Mouse (Mus musculus) yolk sac, embryonic 10.5 days (tissue): ENCODE measurements at regions not wholly inside any gene's neighbourhood (a gene's known extent, or its start where the extent isn't known, plus 50 kb on each side); places are given as distances from the start of the nearest gene placed in this dataset.

Source experiments
- DNase-seq: peaks from one replicate; pipeline ENCODE4 v3.0.0-alpha.2; 2017; ENCODE audit warnings: low spot score

DNA sequence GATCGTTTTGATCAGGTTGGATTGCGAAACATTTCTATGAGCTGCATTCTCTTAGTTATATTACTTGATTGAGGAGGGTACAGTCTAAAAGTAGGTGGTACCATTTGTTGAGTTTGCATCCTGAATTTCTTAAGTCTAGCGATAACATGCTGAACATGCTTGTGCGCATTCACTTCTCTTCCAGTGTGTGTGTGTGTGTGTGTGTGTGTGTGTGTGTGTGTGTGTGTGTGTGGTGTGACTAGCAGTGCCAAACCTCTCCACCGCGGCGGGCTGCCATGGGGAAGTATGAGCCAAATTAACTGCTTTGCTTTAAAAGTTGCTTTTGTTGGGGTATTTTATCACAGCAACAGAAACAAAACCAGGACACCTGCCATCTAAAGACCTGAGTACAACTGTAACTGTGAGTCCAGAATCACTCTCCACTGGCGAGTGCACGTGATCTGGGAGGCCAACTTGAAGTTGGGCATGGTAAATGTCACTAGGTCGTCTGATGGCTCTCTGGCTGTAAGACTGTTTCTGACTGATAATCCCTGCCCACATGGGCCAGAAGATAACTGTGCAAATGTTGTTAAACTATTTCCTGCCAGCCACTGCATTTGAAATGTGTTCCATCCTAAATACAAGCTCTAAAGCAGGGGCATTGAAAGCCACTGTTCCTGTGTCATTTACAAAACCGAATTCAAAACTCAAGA, 273.3 kb upstream of the Ppargc1a start:
- DNase-seq: no peak

DNA sequence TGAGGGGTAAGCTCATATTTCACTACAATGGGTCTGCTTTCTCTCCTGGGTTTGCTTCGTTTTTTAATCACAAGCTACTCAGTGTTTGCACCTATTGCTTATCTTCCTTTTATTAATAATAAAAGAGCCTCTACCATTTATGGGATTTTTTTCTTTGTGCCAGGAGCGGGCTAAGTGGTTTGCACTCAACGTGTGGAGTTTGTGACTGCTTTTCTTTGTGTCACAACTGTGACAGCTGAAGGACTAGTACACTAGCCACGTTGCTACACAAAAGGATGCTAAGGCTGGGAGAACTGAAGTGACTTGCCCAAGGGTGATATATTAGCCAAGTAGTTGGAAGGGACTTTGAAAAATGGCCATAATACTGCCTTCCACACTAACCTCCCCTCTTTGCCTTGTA, 271.8 kb upstream of the Ppargc1a start:
- DNase-seq: no peak

DNA sequence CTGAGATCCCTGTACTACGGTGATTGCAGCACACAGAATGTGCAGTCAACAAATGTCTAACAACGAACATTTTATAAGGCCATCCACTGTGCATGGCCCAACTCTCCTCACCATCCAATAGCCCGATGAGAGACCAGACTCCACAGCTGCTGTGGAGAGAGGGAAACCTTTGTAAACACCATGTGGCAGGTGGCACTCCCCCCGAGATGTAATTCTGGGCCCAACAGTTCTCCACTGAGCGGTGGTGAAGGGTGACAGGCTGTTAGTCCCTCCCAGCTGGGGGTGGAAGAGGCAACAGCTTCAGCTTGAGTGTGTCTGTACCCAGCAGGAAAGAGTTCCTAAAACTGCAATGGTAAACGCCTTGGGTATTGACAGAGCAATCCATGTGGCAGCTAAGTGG, 263.0 kb upstream of the Ppargc1a start:
- no peak for DNase-seq

DNA sequence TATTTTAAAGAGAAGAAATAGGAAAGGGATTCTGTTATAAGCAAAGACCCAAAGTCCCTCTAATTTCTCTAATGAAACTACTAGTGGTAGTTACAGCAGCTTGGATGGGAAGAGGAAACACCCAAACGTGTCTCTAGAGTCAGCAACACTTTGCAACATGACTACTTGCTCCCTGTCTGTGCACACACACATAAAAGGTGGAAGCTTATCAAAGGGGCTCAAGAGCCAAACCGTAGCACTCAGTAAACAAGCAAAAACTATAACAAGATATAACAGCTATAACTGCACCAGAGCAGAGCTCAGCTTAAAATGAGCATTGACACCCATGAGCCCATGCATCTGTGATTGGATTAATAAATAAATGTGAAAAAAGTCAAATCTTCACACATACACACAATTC, 262.5 kb upstream of the Ppargc1a start:
- DNase-seq: no peak

DNA sequence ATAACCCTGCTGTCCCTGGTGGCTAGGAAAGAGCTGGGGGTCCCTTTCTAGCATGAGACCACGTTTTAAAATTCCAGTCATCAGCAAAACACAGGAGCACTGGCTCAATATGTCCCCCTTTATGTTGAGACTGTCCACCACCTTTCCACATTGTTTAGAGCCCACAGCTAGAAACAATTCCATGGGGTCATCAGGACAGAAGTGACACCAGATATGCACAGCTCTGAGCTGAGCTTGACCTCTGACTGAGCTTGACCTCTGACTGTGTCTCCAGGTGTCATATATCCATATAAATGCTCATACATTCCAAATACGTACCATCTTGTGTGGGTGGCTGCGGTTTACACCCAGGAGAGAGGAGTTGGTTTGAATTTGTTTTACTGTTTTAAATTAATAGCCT, 262.1 kb upstream of the Ppargc1a start:
- DNase-seq: no peak

DNA sequence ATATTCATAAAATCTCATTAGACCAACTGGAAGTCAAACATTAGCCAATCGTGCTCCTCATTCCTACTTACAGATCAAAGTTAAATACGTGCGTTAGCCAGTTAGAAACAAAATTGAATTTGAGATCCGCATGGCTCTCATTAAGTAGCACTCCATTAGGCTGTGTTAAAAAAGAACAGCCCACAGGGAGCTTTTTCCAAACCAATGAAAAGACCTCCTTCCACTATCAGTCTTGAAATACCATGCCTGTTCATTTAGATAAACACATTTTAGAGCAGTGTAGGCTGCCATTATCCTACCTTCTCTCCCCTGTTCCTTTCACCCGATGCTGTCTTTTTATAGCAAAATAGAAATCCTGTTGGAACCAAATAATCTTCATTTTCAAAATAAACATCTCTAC, 261.5 kb upstream of the Ppargc1a start:
- no peak for DNase-seq

DNA sequence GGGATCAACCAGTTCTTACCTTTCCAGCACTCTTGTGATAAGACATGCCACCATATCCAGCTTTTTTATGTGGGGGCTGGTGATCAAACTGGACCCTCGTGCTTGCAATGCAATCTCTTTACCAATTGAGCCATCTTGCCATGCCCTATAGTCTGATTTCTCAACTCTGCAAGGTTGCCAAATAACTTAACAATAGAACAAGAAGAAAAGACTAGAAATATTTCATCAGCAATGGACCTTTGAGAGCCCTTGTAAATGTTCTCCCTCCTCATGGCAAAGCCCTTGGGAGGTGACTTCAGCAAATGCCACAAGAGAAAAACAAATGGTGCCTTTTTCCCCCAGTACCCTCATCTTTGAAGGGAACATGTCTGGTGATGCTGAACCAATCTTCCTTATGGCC, 258.7 kb upstream of the Ppargc1a start:
- no peak for DNase-seq

DNA sequence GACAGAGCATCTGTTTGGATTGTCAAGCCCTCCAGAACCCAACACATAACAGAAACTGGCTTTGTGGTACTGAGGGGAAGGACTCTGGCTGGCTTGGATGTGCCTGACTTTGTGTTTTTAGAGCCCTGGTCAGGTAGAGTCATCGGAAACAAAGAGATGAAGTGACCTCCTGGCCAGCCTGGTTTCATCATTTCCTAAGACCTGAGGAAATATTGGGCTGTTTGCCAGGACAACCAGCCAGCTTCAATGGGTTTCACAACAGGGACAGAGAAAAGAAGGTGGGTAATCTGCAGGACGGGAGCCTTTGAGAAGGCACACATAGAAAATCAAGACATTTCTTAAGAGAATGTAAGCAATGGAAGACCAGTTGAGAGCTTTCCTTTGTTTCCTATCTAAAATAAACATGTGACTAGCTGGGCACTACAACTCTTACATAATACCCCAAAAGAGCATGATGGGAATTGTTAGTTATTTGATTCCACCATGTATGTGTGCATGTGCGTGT, 258.1 kb upstream of the Ppargc1a start:
- no peak for DNase-seq

DNA sequence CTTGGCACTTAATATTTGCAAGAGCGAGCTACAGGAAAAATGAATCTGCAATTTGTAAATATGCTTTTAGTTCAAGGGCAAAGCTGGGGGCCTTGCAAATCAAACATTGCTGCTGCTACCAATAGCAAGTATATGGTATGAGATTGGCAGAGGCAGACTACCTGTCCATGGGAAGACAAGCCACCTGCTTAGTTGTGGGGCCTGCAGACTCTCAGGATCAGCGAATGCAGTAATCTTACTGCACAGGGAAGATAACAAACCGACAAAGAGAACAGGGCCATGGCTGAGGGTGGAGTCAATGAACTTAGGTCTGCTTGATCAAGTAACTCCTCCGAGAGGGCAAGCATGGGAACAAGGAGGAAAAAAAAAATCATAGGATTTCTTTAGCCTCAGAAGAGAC, 257.2 kb upstream of the Ppargc1a start:
- no peak for DNase-seq

DNA sequence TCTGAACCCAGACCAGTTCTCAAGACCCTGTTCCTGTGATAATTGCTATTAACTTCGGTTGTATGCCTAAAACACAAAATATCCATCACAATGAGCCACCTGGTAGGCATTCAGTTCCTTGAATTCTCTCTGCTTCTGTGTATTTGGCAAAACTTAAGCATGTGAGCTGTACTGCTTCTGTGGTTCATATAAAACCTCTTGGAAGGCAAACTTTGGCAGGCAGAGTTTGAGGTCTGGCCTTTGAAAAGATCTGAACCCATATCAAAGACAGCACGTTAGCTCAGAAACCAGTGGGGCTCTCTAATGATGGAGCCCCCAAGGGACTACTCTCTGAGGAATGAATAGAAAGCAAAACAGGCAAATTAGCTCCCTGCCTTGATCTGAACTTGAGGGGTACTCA, 256.1 kb upstream of the Ppargc1a start:
- no peak for DNase-seq

DNA sequence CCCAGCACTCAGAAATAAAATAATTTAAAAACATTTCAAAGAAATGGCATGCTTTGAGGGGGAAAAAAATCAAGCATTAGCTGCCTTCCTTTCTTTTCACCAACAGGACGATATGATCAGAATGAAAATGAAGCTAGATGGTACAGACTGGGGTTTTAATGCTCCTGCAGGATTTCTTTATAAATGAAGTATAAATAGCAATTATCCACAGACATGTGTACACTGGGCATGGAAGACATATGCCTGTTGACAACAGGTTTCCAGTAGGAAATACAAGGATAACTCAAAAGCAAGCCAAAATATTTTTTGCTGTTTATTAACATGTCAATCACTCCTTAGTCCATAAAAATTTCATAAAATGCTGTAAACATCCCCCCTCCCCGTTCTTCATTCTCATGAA, 248.7 kb upstream of the Ppargc1a start:
- no peak for DNase-seq

DNA sequence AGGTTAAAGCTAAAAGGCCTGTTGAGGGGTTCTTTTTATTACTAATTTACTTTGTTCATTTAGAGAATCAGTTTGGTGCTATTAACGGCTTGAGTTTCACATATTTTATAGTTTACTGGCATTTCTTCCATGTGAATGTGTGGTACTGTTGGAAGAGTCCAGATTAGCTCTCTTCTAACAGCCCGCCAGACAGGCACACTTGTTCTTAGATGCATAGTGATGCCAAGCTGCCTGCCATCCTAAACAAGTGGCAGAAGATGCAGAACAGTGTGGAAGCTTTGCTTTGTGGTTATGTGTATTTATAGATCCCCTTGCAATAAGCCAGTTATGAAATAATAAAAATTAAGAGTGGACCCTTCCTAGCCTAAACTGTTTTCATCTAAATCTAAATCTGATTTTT, 244.2 kb upstream of the Ppargc1a start:
- DNase-seq: no peak

DNA sequence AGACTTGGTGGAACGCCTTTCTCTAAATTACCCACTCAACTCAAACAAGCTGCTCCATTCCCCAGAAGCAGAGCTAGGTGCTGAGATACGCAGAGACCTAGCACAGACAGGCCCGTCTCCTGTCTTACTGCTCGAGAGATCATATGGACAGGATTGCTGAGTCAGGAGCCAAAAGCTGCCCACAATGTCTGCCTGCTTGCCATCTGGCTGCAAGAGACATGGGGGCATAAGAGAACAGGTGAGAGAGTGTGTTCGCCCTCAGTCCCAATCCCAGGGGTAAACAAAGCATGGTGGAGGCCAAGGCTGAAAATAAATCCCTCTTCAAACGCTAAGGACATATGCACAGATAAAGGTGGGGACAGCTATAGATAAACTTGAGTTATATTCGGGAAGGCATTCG, 234.0 kb upstream of the Ppargc1a start:
- DNase-seq: no peak

DNA sequence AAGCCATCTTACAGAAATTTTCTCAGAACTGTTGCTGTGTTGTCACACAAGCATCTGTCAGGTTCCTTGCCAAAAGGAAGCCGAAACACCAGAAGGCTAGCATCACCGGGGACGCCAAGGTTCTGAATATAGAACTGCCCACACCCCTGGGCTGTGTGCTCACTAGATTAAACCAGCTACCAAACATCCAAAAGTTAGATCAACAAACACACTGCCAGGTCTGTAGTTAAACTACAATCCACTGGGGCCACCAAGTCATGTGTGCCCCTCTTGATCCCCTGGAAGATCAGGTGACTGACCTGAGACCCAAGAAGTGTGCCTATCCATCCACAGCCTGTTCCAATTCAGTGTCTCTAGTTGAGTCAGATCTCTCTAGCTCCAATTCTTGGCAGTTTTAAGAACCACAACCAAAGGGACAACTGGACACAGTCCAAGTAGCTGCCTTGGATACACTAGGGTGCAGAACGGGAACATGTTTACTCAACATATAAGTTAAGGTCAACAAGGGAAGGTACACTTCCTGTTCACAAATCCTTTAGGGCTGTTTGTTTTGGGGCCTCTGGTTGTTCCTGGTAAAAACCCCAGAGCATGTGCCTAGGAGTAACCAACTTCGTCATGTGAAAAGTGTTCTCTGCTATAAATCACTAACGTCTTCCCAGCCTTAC, 232.0 kb upstream of the Ppargc1a start:
- no peak for DNase-seq

DNA sequence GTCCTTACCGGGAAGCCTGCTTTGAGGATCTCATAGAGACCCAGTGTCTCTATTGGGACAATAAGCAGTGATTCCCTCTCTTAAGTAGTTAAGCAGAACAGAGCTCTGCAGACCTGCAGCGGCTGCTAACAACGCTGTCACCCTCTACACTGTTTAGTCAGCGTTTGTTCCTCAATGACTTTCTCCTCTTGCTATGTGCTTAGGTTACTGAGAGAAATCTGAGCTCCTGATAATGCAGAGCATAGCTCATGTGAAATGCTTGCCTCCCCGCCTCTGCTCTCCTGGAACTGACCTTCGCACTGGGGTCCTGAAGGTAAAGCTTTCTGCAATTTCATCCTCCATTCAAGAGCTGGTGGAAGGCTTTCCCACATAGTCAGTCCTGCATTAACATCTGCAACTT, 226.6 kb upstream of the Ppargc1a start:
- DNase-seq: no peak

DNA sequence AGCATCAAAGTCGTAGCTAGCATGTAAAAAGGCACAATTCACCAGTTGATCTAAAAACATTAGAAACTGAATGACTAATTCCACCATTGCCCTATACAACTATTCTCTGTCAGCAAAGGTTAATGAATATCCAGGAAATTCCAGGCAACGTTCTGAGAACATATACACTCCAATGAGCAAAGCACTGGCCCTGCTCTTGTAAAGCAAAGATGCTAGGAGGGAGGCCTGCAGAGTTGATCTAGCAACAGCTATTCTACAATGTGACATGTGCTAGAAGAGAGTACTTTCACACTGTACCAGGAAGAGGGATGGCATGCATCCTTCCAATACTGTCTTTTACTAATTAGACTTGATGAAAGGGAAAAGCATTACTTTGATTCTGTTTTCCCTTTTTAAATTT, 225.4 kb upstream of the Ppargc1a start:
- no peak for DNase-seq

DNA sequence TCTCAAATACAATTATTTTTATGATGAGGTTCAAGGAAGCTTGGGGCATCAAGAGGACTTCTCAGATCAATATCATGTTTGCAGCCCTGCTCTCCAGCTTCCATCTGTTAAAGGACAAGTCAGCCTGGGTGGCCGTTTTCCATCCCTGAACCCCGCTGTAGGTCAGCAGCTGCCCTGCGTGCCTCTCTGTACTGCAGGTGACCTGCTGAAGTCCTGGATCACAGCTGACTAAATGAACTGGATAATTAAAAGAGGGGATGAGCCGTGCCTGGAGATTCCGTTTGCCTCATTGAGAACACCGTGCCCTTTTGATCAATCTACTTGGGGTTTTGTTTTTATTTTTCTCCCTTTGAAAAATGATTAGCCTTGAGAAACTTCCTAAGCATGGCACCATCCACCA, 221.2 kb upstream of the Ppargc1a start:
- DNase-seq: no peak

DNA sequence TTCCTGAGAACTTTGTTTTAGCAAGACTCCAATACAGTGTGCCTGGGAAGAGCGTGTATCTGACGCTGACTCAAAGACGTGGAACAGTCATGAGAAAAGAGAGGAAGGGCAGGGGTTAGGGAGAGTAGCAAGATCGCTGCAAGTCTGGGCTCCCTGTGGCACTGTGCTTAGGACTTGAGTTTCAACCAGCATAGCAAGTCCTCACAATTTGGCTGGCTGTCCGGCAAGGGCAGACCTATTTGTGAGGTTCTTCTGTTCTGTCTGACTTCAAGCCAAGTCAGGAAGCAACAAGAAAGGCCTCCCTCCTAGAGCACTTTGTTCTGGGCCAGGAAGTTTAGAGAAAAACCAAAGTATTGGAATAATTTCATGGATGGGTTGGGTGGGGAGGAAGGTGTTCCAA, 216.0 kb upstream of the Ppargc1a start:
- DNase-seq: no peak

DNA sequence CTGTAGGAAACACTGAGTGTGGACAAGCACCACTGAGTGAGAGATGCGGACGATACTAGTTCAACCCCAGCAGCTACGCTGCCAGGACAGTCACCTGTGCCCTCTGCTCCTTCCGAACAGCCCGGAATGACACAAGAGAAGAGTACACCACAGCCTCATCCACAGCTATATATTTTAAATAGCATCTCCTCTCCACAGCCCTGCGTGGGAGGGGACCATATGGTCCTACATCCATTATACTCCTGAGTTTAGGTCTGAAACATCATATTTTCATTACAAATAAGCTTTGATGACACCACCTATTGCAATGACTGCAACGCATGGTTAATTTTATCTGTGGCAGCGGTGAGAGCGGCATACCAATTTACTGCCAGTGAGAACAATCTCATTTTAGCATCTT, 215.6 kb upstream of the Ppargc1a start:
- no peak for DNase-seq

DNA sequence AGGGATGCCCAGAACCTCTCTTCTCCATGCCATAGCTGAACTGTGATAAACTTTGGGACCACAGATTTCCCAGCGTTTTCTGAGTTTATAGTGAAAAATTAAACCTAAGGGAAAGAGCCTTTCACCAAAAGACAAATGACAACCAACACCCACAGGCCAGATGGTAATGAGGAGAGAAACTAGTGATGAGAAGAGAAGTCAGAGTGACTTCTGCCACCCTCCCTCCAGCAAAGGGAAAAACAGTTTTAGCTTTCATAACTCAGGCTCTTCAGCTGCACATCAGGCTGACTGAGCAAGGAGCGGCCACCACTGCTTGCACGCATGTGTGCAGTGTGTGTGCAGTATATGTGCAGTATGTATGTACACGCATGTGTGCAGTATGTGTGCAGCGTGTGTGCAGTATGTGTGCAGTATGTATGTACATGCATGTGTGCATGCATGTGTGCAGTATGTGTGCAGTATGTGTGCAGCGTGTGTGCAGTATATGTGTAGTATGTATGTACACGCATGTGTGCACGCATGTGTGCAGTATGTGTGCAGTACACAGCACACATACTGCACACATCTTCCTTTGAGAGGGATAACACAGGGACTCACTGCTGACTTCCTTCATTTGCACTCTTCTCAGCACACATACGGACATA, 208.1 kb upstream of the Ppargc1a start:
- DNase-seq: no peak

DNA sequence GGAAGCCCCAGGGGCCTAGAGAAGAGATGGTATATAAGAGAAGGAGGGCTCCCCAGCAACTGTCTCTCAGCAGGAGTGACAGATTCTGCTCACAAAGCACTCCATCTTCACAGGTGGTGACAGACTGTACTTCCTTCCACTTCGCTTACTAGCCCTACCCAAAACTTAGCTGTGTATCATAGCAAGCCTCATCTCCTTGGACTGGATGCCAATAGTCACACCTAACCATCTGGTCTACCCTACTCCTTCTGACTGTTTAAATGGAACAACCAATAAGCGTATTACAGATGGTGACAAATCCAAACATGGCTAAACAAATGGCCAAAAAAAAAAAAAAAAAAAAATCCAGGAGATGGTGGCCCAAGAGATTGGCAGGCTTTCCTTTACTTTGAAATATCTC, 204.1 kb upstream of the Ppargc1a start:
- no peak for DNase-seq

DNA sequence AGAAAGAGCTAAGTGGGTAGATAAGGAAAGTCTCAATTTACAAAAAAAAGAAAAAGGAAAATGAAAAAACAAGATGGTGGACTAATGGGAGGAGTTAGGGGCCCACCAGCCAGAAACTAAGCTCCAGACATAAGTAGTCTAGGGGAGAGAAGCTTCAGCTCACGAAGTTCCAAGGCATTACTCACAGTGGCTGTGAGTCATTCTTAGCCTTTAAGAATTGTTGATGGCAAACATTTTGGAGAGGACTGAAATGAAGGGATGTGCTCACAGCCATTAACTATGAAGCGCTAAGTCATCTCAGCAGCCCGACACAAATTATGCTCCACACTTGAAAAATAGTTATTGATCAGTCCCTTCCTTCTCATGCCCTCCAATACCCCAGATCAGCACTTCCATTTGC, 198.6 kb upstream of the Ppargc1a start:
- DNase-seq: no peak

DNA sequence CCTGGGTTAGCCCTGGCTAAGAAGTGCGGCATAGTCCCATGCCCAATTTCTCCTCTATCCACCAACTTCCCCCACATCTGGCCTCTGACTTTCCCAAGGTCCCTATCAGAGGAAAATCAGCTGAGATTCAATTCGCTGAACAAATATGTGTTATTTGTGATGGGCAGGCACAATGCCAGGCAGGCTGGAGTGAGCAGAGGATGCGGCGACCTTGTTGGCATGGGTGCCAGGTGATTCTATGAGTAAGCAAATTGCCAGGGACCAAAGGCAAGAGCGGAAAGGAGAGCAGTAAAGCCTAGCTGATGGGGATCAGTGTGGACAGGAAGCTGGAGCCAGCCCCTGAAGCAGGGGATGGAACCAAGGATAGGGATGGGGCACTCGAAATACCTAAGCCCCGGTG, 196.9 kb upstream of the Ppargc1a start:
- DNase-seq: no peak

DNA sequence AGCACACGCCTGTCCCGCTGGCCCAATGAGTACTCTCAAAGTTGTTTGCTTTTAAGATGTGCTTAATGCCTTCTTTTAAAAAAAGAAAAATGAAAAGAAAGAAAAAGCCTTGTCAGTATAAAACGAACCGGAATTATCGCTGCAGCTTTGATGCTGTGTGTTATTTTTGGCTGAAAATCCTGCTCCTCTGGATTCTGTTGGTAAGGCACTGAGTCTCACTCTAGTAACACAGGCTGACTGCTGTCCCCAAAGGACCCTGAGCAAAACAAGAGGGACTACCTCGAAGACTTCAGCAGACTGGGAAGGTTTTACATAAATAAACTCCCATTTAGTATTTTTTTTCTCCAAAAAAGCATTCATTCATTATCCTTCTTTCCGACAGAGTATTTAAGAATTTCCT, 196.1 kb upstream of the Ppargc1a start:
- no peak for DNase-seq
